In genomic region chr7:130288719-130289427, GRCm38 (mm10) we compare ENCODE assay signal across 8 mouse cellular contexts.
DNase-seq lines count a peak whose midpoint lies in the region; ATAC-seq lines count a peak whose summit lies in the region.

No protein-coding gene starts in this region.

- ATAC-seq in heart, embryonic 16.5 days (replicated peaks; ENCODE audit: extremely low read depth, insufficient read depth, low FRiP score) = no peak
- ATAC-seq in heart, embryonic 11.5 days (replicated peaks; ENCODE audit: insufficient number of reproducible peaks, low FRiP score, low TSS enrichment) = no peak
- peak; percentile 72 for ATAC-seq in embryonic facial prominence, embryonic 12.5 days (ENCODE audit: insufficient number of reproducible peaks, insufficient read depth, low FRiP score, low TSS enrichment)
- no peak for ATAC-seq in intestine, embryonic 16.5 days
- no peak for ATAC-seq in midbrain, embryonic 15.5 days (replicated peaks)
- ATAC-seq in inflammation-experienced regulatory T-cells, adult 6 months = no peak

- no peak overlapping the region for H3K9ac ChIP-seq in heart, embryonic 16.5 days (ENCODE audit: low read length)
- H3K9ac ChIP-seq in heart, embryonic 11.5 days (ENCODE audit: low read depth, low read length) = no peak overlapping the region
- H3K9ac ChIP-seq in embryonic facial prominence, embryonic 12.5 days = no peak overlapping the region
- H3K9ac ChIP-seq in intestine, embryonic 16.5 days (ENCODE audit: low read depth, low read length) = no peak overlapping the region
- H3K9ac ChIP-seq in midbrain, embryonic 15.5 days = no peak overlapping the region

- peak overlapping the region; percentile 74 for H3K27ac ChIP-seq in heart, embryonic 16.5 days (ENCODE audit: low read length)
- H3K27ac ChIP-seq in heart, embryonic 11.5 days (ENCODE audit: low read depth, low read length) = no peak overlapping the region
- H3K27ac ChIP-seq in embryonic facial prominence, embryonic 12.5 days = peak overlapping the region; percentile 82
- H3K27ac ChIP-seq in intestine, embryonic 16.5 days (ENCODE audit: low read length) = peak overlapping the region; percentile 13; the same call in 1 of the 2 replicates
- no peak overlapping the region for H3K27ac ChIP-seq in midbrain, embryonic 15.5 days

- peaks cover 31% of the 10 kb centered on the region for H3K4me1 ChIP-seq in heart, embryonic 16.5 days (ENCODE audit: control insufficient read depth, insufficient read depth, low read length)
- H3K4me1 ChIP-seq in heart, embryonic 11.5 days (ENCODE audit: control insufficient read depth, insufficient read depth, low read length) = peaks cover 12% of the 10 kb centered on the region
- H3K4me1 ChIP-seq in embryonic facial prominence, embryonic 12.5 days = peaks cover 46% of the 10 kb centered on the region
- H3K4me1 ChIP-seq in intestine, embryonic 16.5 days (ENCODE audit: control insufficient read depth, insufficient read depth, low read length) = peaks cover 14% of the 10 kb centered on the region; the same call in 1 of the 2 replicates
- peaks cover 16% of the 10 kb centered on the region for H3K4me1 ChIP-seq in midbrain, embryonic 15.5 days

- no peak overlapping the region for H3K4me3 ChIP-seq in heart, embryonic 16.5 days (ENCODE audit: low read length)
- no peak overlapping the region for H3K4me3 ChIP-seq in heart, embryonic 11.5 days (ENCODE audit: low read depth, low read length)
- no peak overlapping the region for H3K4me3 ChIP-seq in embryonic facial prominence, embryonic 12.5 days
- no peak overlapping the region for H3K4me3 ChIP-seq in intestine, embryonic 16.5 days (ENCODE audit: low read length)
- H3K4me3 ChIP-seq in midbrain, embryonic 15.5 days = no peak overlapping the region

- peaks cover 2% of the 10 kb centered on the region; the same call in 1 of the 2 replicates for H3K27me3 ChIP-seq in heart, embryonic 16.5 days (ENCODE audit: control insufficient read depth, insufficient read depth, low read length)
- peaks cover 12% of the 10 kb centered on the region for H3K27me3 ChIP-seq in heart, embryonic 11.5 days (ENCODE audit: control insufficient read depth, insufficient read depth, low read length)
- H3K27me3 ChIP-seq in embryonic facial prominence, embryonic 12.5 days = no peaks in the 10 kb centered on the region
- no peaks in the 10 kb centered on the region for H3K27me3 ChIP-seq in intestine, embryonic 16.5 days (replicated peaks; ENCODE audit: control insufficient read depth, insufficient read depth, low read length)
- H3K27me3 ChIP-seq in midbrain, embryonic 15.5 days (replicated peaks) = peaks cover 18% of the 10 kb centered on the region; the same call in 1 of the 2 replicates

- DNase-seq in embryo, embryonic 10 days (ENCODE audit: low spot score) = no peak
- DNase-seq in spleen, postnatal 14 days (ENCODE audit: low spot score in 2 of 2) = no peak

- peak overlapping the region; percentile 4; the same call in 1 of the 2 replicates for H3K4me2 ChIP-seq in heart, embryonic 16.5 days (ENCODE audit: low read depth, low read length)
- H3K4me2 ChIP-seq in heart, embryonic 11.5 days = no peak overlapping the region
- H3K4me2 ChIP-seq in embryonic facial prominence, embryonic 12.5 days (replicated peaks) = peak overlapping the region; percentile 27
- H3K4me2 ChIP-seq in intestine, embryonic 16.5 days (ENCODE audit: low read depth, low read length) = no peak overlapping the region
- H3K4me2 ChIP-seq in midbrain, embryonic 15.5 days = peak overlapping the region; percentile 26

- no peaks in the 10 kb centered on the region for H3K36me3 ChIP-seq in heart, embryonic 16.5 days (ENCODE audit: control insufficient read depth, insufficient read depth)
- H3K36me3 ChIP-seq in heart, embryonic 11.5 days (ENCODE audit: control insufficient read depth, insufficient read depth, low read length) = no peaks in the 10 kb centered on the region
- no peaks in the 10 kb centered on the region for H3K36me3 ChIP-seq in embryonic facial prominence, embryonic 12.5 days
- H3K36me3 ChIP-seq in intestine, embryonic 16.5 days (ENCODE audit: control insufficient read depth, insufficient read depth, low read length) = no peaks in the 10 kb centered on the region
- no peaks in the 10 kb centered on the region for H3K36me3 ChIP-seq in midbrain, embryonic 15.5 days (replicated peaks)

- 57% methylated on average over 11 of the region's 11 CpGs for WGBS in heart, embryonic 16.5 days
- WGBS in heart, embryonic 11.5 days (ENCODE audit: insufficient replicate concordance) = 59% methylated on average over 11 of the region's 11 CpGs
- WGBS in embryonic facial prominence, embryonic 12.5 days = 24% methylated on average over 11 of the region's 11 CpGs
- 53% methylated on average over 11 of the region's 11 CpGs for WGBS in intestine, embryonic 16.5 days
- WGBS in midbrain, embryonic 15.5 days = 49% methylated on average over 11 of the region's 11 CpGs

- no peaks in the 10 kb centered on the region for H3K9me3 ChIP-seq in heart, embryonic 16.5 days (replicated peaks; ENCODE audit: control insufficient read depth, low read length)
- no peaks in the 10 kb centered on the region for H3K9me3 ChIP-seq in heart, embryonic 11.5 days (replicated peaks; ENCODE audit: control insufficient read depth, low read length)
- H3K9me3 ChIP-seq in embryonic facial prominence, embryonic 12.5 days = no peaks in the 10 kb centered on the region
- H3K9me3 ChIP-seq in intestine, embryonic 16.5 days (ENCODE audit: control insufficient read depth, low read length) = no peaks in the 10 kb centered on the region
- no peaks in the 10 kb centered on the region for H3K9me3 ChIP-seq in midbrain, embryonic 15.5 days

Comparison
In these comparisons a context has a peak if more than half of its experiments do, and no peak if none do; other contexts are left out.
1. H3K27ac ChIP-seq: peak in heart, embryonic 16.5 days (single experiment), embryonic facial prominence, embryonic 12.5 days (single experiment) and intestine, embryonic 16.5 days (single experiment); none in heart, embryonic 11.5 days (single experiment) and midbrain, embryonic 15.5 days (single experiment).
2. H3K4me2 ChIP-seq: peak in heart, embryonic 16.5 days (single experiment), embryonic facial prominence, embryonic 12.5 days (single experiment) and midbrain, embryonic 15.5 days (single experiment); none in heart, embryonic 11.5 days (single experiment) and intestine, embryonic 16.5 days (single experiment).